Mouse (Mus musculus) limb, embryonic 11.5 days (tissue): ENCODE results near the gene Slc6a16. TPM values are rescaled to one million over a fixed set of nuclear protein-coding genes. Genes with fewer than 3 reads are reported as not detected.
A peak's percentile ranks its signal among the peaks of the same experiment; 100 is the strongest.

Experiments used
- ATAC-seq: fragments of 200-750 bp; cut with Nextera tagmentation; 2 replicates; pipeline ENCODE4 v1.8.0; 2017; ENCODE audit warnings: low read depth; ENCODE audit not compliant: insufficient number of reproducible peaks, low FRiP score, low TSS enrichment
- DNase-seq: peaks from one replicate; pipeline ENCODE4 v3.0.0-alpha.2; 2015; ENCODE audit warnings: low spot score
- H3K27ac ChIP-seq: fragments of 300-500 bp; sonication (generic); replicated peaks from 2 replicates; pipeline ENCODE4 v1.5.1; 2014; ENCODE audit warnings: low read depth, mild to moderate bottlenecking, low read length
- H3K27me3 ChIP-seq: fragments of 300-500 bp; sonication (generic); 2 replicates; pipeline ENCODE4 v1.6.1; 2014; ENCODE audit warnings: mild to moderate bottlenecking, low read length, mixed read lengths; ENCODE audit not compliant: control insufficient read depth, insufficient read depth
- H3K36me3 ChIP-seq: fragments of 300-500 bp; sonication (generic); 2 replicates; pipeline ENCODE4 v1.6.1; 2014; ENCODE audit warnings: mild to moderate bottlenecking, low read length, moderate library complexity, mixed read lengths; ENCODE audit not compliant: control insufficient read depth, insufficient read depth
- H3K4me1 ChIP-seq: fragments of 300-500 bp; sonication (generic); 2 replicates; pipeline ENCODE4 v1.6.1; 2014; ENCODE audit warnings: low read length, mixed read lengths; ENCODE audit not compliant: control insufficient read depth, insufficient read depth
- H3K4me2 ChIP-seq: fragments of 300-500 bp; sonication (generic); 2 replicates; pipeline ENCODE4 v1.6.1; 2014; ENCODE audit warnings: low read depth, mild to moderate bottlenecking, moderate library complexity; ENCODE audit not compliant: severe bottlenecking
- H3K4me3 ChIP-seq: fragments of 300-500 bp; sonication (generic); 2 replicates; pipeline ENCODE4 v1.5.1; 2014; ENCODE audit warnings: low read depth, low read length
- H3K9ac ChIP-seq: fragments of 300-500 bp; sonication (generic); 2 replicates; pipeline ENCODE4 v1.6.1; 2014; ENCODE audit warnings: mild to moderate bottlenecking, low read length
- H3K9me3 ChIP-seq: fragments of 300-500 bp; sonication (generic); 2 replicates; pipeline ENCODE4 v1.6.1; 2016; ENCODE audit warnings: low read length; ENCODE audit not compliant: control insufficient read depth
- WGBS: fragments of 180-500 bp; shearing (Covaris S2); extraction: QIAGEN DNeasy Blood & Tissue Kit; methylation state at CpG from one replicate; pipeline ENCODE4 v1.1.7; 2014; 5-methylcytosine and 5-hydroxymethylcytosine counted together
- polyA plus RNA-seq: library from polyadenylated mRNA; unstranded; fragments of >200 nt; fragmentation: Nextera tagmentation; extraction: Ambion mirVana; gene quantifications from 2 replicates; pipeline ENCODE4 v1.2.1, GENCODE M21; 2014

Slc6a16 gene
- polyA plus RNA-seq, 1 experiment from 2014 or later: 0.36 TPM

GRCm38 (mm10) chr7:45302626-45303025 is 61.7 kb downstream of the Slc6a16 start:
- H3K4me2 ChIP-seq: no peak overlapping the region
- peaks cover 9% of the 10 kb centered on the region for H3K4me1 ChIP-seq
- no peak overlapping the region for H3K4me3 ChIP-seq
- no peaks in the 10 kb centered on the region for H3K27me3 ChIP-seq
- H3K9me3 ChIP-seq: no peaks in the 10 kb centered on the region
- DNase-seq (no peak), ATAC-seq (no peak)
- H3K9ac ChIP-seq: no peak overlapping the region
- WGBS: 82% methylated on average over 8 of the region's 8 CpGs
- H3K36me3 ChIP-seq: no peaks in the 10 kb centered on the region
- no peak overlapping the region for H3K27ac ChIP-seq

- DNase-seq (no peak), ATAC-seq (no peak)
- H3K27ac ChIP-seq: 0 out of 2 replicates have a peak overlapping the region, but pooled peaks have one; percentile 14
- no peaks in the 10 kb centered on the region for H3K36me3 ChIP-seq
- H3K9me3 ChIP-seq: no peaks in the 10 kb centered on the region
- peak overlapping the region; percentile 36; the same call in 1 of the 2 replicates for H3K4me2 ChIP-seq
- WGBS: 15% methylated on average over 11 of the region's 13 CpGs
- peaks cover 9% of the 10 kb centered on the region for H3K4me1 ChIP-seq
- H3K4me3 ChIP-seq: peak overlapping the region; percentile 8; the same call in 1 of the 2 replicates
- H3K27me3 ChIP-seq: no peaks in the 10 kb centered on the region
- peak overlapping the region; percentile 17; the same call in 1 of the 2 replicates for H3K9ac ChIP-seq
These were observed 64.0 kb downstream of the Slc6a16 start for GRCm38 (mm10) chr7:45304869-45305268.

GRCm38 (mm10) chr7:45305275-45305674 is 64.4 kb downstream of the Slc6a16 start:
- no peak overlapping the region for H3K27ac ChIP-seq
- peaks cover 9% of the 10 kb centered on the region for H3K4me1 ChIP-seq
- no peaks in the 10 kb centered on the region for H3K36me3 ChIP-seq
- H3K4me3 ChIP-seq: peak overlapping the region; percentile 8; the same call in 1 of the 2 replicates
- 0 out of 2 replicates have a peak, but pooled peaks have one; percentile 42 for ATAC-seq
- H3K4me2 ChIP-seq: peak overlapping the region; percentile 36; the same call in 1 of the 2 replicates
- H3K9ac ChIP-seq: peak overlapping the region; percentile 17; the same call in 1 of the 2 replicates
- 3% methylated on average over 17 of the region's 17 CpGs for WGBS
- H3K27me3 ChIP-seq: no peaks in the 10 kb centered on the region
- peak; percentile 89 for DNase-seq
- no peaks in the 10 kb centered on the region for H3K9me3 ChIP-seq

GRCm38 (mm10) chr7:45308551-45309240 is 67.8 kb downstream of the Slc6a16 start:
- H3K9me3 ChIP-seq: no peaks in the 10 kb centered on the region
- DNase-seq: no peak
- H3K4me3 ChIP-seq: no peak overlapping the region
- no peak for ATAC-seq
- peaks cover 15% of the 10 kb centered on the region for H3K4me1 ChIP-seq
- no peaks in the 10 kb centered on the region for H3K36me3 ChIP-seq
- no peak overlapping the region for H3K27ac ChIP-seq
- no peak overlapping the region for H3K4me2 ChIP-seq
- no peaks in the 10 kb centered on the region for H3K27me3 ChIP-seq
- no peak overlapping the region for H3K9ac ChIP-seq
- 63% methylated on average over 15 of the region's 15 CpGs for WGBS

GRCm38 (mm10) chr7:45309455-45309854 is 68.6 kb downstream of the Slc6a16 start:
- DNase-seq: peak; percentile 77
- Histone ChIP-seq H3K36me3 (no peaks in the 10 kb centered on the region), H3K4me2 (no peak overlapping the region), H3K9ac (no peak overlapping the region), H3K9me3 (no peaks in the 10 kb centered on the region), H3K27me3 (no peaks in the 10 kb centered on the region), H3K4me1 (peaks cover 17% of the 10 kb centered on the region), H3K27ac (no peak overlapping the region), H3K4me3 (no peak overlapping the region)
- 20% methylated on average over 9 of the region's 9 CpGs for WGBS
- no peak for ATAC-seq

- 52% methylated on average over 8 of the region's 8 CpGs for WGBS
- no peak overlapping the region for H3K27ac ChIP-seq
- H3K9ac ChIP-seq: no peak overlapping the region; the same call in 1 of the 2 replicates
- DNase-seq: no peak
- no peak for ATAC-seq
- no peak overlapping the region for H3K4me2 ChIP-seq
- no peaks in the 10 kb centered on the region for H3K9me3 ChIP-seq
- no peaks in the 10 kb centered on the region for H3K27me3 ChIP-seq
- no peaks in the 10 kb centered on the region for H3K36me3 ChIP-seq
- H3K4me1 ChIP-seq: peaks cover 8% of the 10 kb centered on the region; the same call in 1 of the 2 replicates
- no peak overlapping the region for H3K4me3 ChIP-seq
These were observed 71.1 kb downstream of the Slc6a16 start for GRCm38 (mm10) chr7:45312023-45312422.

GRCm38 (mm10) chr7:45312686-45313453 is 72.0 kb downstream of the Slc6a16 start:
- no peaks in the 10 kb centered on the region for H3K9me3 ChIP-seq
- peaks cover 2% of the 10 kb centered on the region; the same call in 1 of the 2 replicates for H3K36me3 ChIP-seq
- H3K4me3 ChIP-seq: no peak overlapping the region
- 0 out of 2 replicates have a peak overlapping the region, but pooled peaks have one; percentile 30 for H3K27ac ChIP-seq
- 0 out of 2 replicates have a peak overlapping the region, but pooled peaks have one; percentile 27 for H3K9ac ChIP-seq
- peaks cover 8% of the 10 kb centered on the region; the same call in 1 of the 2 replicates for H3K4me1 ChIP-seq
- H3K27me3 ChIP-seq: no peaks in the 10 kb centered on the region
- DNase-seq (no peak), ATAC-seq (no peak)
- no peak overlapping the region for H3K4me2 ChIP-seq
- WGBS: 28% methylated on average over 10 of the region's 10 CpGs

GRCm38 (mm10) chr7:45313495-45313894 is 72.6 kb downstream of the Slc6a16 start:
- no peaks in the 10 kb centered on the region for H3K27me3 ChIP-seq
- H3K4me1 ChIP-seq: peaks cover 8% of the 10 kb centered on the region; the same call in 1 of the 2 replicates
- H3K36me3 ChIP-seq: peaks cover 2% of the 10 kb centered on the region; the same call in 1 of the 2 replicates
- WGBS: 36% methylated on average over 9 of the region's 9 CpGs
- ATAC-seq: no peak
- 0 out of 2 replicates have a peak overlapping the region, but pooled peaks have one; percentile 30 for H3K27ac ChIP-seq
- H3K4me2 ChIP-seq: peak overlapping the region; percentile 16; the same call in 1 of the 2 replicates
- no peak overlapping the region for H3K4me3 ChIP-seq
- H3K9me3 ChIP-seq: no peaks in the 10 kb centered on the region
- DNase-seq: no peak
- 0 out of 2 replicates have a peak overlapping the region, but pooled peaks have one; percentile 27 for H3K9ac ChIP-seq
